In genomic region chr6:72146803-72147202, GRCm38 (mm10) we compare ENCODE assay signal across 30 mouse cellular contexts. TPM values are rescaled to one million over a fixed set of nuclear protein-coding genes. Genes with fewer than 3 reads are reported as not detected.
DNase-seq lines count a peak whose midpoint lies in the region; ATAC-seq and TF ChIP-seq lines count a peak whose summit lies in the region.
"Had no signal": no experiment of that assay in that cellular context is flagged by ENCODE, and none has a peak within 500 bp of the region (broad histone marks: within the 10 kb centered on the region; RNA-seq: fewer than 3 reads in every experiment).

No protein-coding gene starts in this region.

- no peak for TF ChIP-seq CTCF in midbrain, postnatal 0 days (IDR thresholded peaks at IDR 0.05)

- H3K4me1 ChIP-seq in midbrain, postnatal 0 days (ENCODE audit: insufficient read depth, low read length): no peaks in the 10 kb centered on the region
- H3K4me1 ChIP-seq in midbrain, embryonic 15.5 days: no peaks in the 10 kb centered on the region
- H3K4me1 ChIP-seq: embryonic facial prominence, embryonic 13.5 days; forebrain, embryonic 10.5 days; forebrain, embryonic 15.5 days; hindbrain, embryonic 12.5 days; limb, embryonic 12.5 days; midbrain, embryonic 10.5 days; neural tube, embryonic 12.5 days; stomach, embryonic 15.5 days had no signal

- WGBS in midbrain, postnatal 0 days: 91% methylated on average over 14 of the region's 14 CpGs
- WGBS in midbrain, embryonic 15.5 days: 90% methylated on average over 14 of the region's 14 CpGs

- peaks cover 20% of the 10 kb centered on the region for H3K36me3 ChIP-seq in midbrain, postnatal 0 days (ENCODE audit: insufficient read depth, low read length)
- H3K36me3 ChIP-seq in midbrain, embryonic 15.5 days (replicated peaks): peaks cover 24% of the 10 kb centered on the region

- H3K9me3 ChIP-seq in midbrain, postnatal 0 days (ENCODE audit: low read length): no peaks in the 10 kb centered on the region
- no peaks in the 10 kb centered on the region for H3K9me3 ChIP-seq in midbrain, embryonic 15.5 days
- H3K9me3 ChIP-seq: kidney, embryonic 15.5 days; stomach, embryonic 15.5 days had no signal

- no peak for DNase-seq in frontal cortex, postnatal 25 days (ENCODE audit: low spot score in 2 of 2)
- DNase-seq in layer of hippocampus, adult 11-12 months (ENCODE audit: low spot score): peak; percentile 42
- no peak for DNase-seq in layer of hippocampus, postnatal 10 days (ENCODE audit: low spot score in 2 of 2)
- peak; percentile 34 for DNase-seq in midbrain, postnatal 0 days (ENCODE audit: low spot score)
- peak; percentile 17 for DNase-seq in mesoderm, embryonic 11.5 days (ENCODE audit: low read depth, low spot score)
- DNase-seq in c-Kit-positive CD71-positive TER-119-positive erythroid progenitor cells, embryonic 14.5 days (ENCODE audit: low spot score): no peak
- DNase-seq: adrenal gland, postnatal 36 days; cerebellum, adult 8-10 months; cerebellum, postnatal 25 days; heart, postnatal 14 days; kidney, adult 18-20 months; kidney, postnatal 25 days; lung, embryonic 14.5 days; lung, postnatal 14 days; thymus, postnatal 14 days had no signal

- H3K27me3 ChIP-seq in midbrain, postnatal 0 days (ENCODE audit: insufficient read depth, low read length): no peaks in the 10 kb centered on the region
- no peaks in the 10 kb centered on the region for H3K27me3 ChIP-seq in midbrain, embryonic 15.5 days (replicated peaks)
- H3K27me3 ChIP-seq: embryonic facial prominence, embryonic 13.5 days; forebrain, embryonic 15.5 days; heart, embryonic 13.5 days; hindbrain, embryonic 12.5 days; kidney, embryonic 15.5 days; limb, embryonic 12.5 days; liver, embryonic 15.5 days; neural tube, embryonic 12.5 days; stomach, embryonic 15.5 days had no signal

- no peak overlapping the region for H3K27ac ChIP-seq in midbrain, postnatal 0 days (ENCODE audit: low read depth, low read length)
- no peak overlapping the region for H3K27ac ChIP-seq in midbrain, embryonic 15.5 days
- H3K27ac ChIP-seq: embryonic facial prominence, embryonic 13.5 days; forebrain, embryonic 10.5 days; forebrain, embryonic 15.5 days; heart, embryonic 13.5 days; hindbrain, embryonic 12.5 days; kidney, embryonic 15.5 days; limb, embryonic 12.5 days; liver, embryonic 15.5 days; midbrain, embryonic 10.5 days; neural tube, embryonic 12.5 days; stomach, embryonic 15.5 days had no signal

- H3K4me2 ChIP-seq in midbrain, postnatal 0 days (ENCODE audit: low read depth, low read length, poor library complexity, severe bottlenecking): no peak overlapping the region
- no peak overlapping the region for H3K4me2 ChIP-seq in midbrain, embryonic 15.5 days
- H3K4me2 ChIP-seq: embryonic facial prominence, embryonic 13.5 days; forebrain, embryonic 15.5 days; heart, embryonic 13.5 days; hindbrain, embryonic 12.5 days; kidney, embryonic 15.5 days; limb, embryonic 12.5 days; liver, embryonic 15.5 days; lung, embryonic 14.5 days; neural tube, embryonic 12.5 days; stomach, embryonic 15.5 days had no signal

- H3K9ac ChIP-seq in midbrain, postnatal 0 days (replicated peaks; ENCODE audit: low read length, poor library complexity, severe bottlenecking): no peak overlapping the region
- H3K9ac ChIP-seq in midbrain, embryonic 15.5 days: no peak overlapping the region
- H3K9ac ChIP-seq: embryonic facial prominence, embryonic 13.5 days; forebrain, embryonic 15.5 days; heart, embryonic 13.5 days; hindbrain, embryonic 12.5 days; kidney, embryonic 15.5 days; limb, embryonic 12.5 days; liver, embryonic 15.5 days; lung, embryonic 14.5 days; neural tube, embryonic 12.5 days; stomach, embryonic 15.5 days had no signal

- H3K4me3 ChIP-seq in midbrain, postnatal 0 days (ENCODE audit: low read depth, low read length): no peak overlapping the region
- no peak overlapping the region for H3K4me3 ChIP-seq in midbrain, embryonic 15.5 days
- H3K4me3 ChIP-seq: embryonic facial prominence, embryonic 13.5 days; forebrain, embryonic 10.5 days; forebrain, embryonic 15.5 days; heart, embryonic 13.5 days; hindbrain, embryonic 12.5 days; kidney, embryonic 15.5 days; limb, embryonic 12.5 days; liver, embryonic 15.5 days; midbrain, embryonic 10.5 days; myocyte; neural tube, embryonic 12.5 days; stomach, embryonic 15.5 days had no signal

- peak; percentile 69 for ATAC-seq in frontal cortex, adult (ENCODE audit: low TSS enrichment)
- 0 out of 2 replicates have a peak, but pooled peaks have one; percentile 27 for ATAC-seq in midbrain, postnatal 0 days (ENCODE audit: low FRiP score)
- no peak for ATAC-seq in midbrain, embryonic 15.5 days (replicated peaks)
- ATAC-seq: forebrain, embryonic 15.5 days; midbrain, embryonic 16.5 days had no signal

RNA-seq across cellular contexts. Expression of gene St3gal5, which starts 49.4 kb away (rescaled TPM):
- total RNA-seq in layer of hippocampus, postnatal 10 days (2021): 10 to 100 TPM; 93.2 to 93.9 TPM
- 16.0 and 24.0 TPM in 2 replicates for total RNA-seq in midbrain, postnatal 0 days (2014; rRNA removed)
- polyA plus RNA-seq in midbrain, postnatal 0 days (2015; fragmentation: Nextera tagmentation; extraction: Ambion mirVana): 46.4 and 51.9 TPM in 2 replicates
- 54.7 and 62.1 TPM in 2 replicates for polyA plus RNA-seq in midbrain, embryonic 15.5 days (2015; fragmentation: Nextera tagmentation; extraction: Ambion mirVana)

Comparison
In these comparisons a context has a peak if more than half of its experiments do, and no peak if none do; other contexts are left out.
1. DNase-seq: peak in layer of hippocampus, adult 11-12 months (single experiment), midbrain, postnatal 0 days (single experiment) and mesoderm, embryonic 11.5 days (single experiment); none in frontal cortex, postnatal 25 days (0 of 2), layer of hippocampus, postnatal 10 days (0 of 2) and c-Kit-positive CD71-positive TER-119-positive erythroid progenitor cells, embryonic 14.5 days (single experiment).